Mouse (Mus musculus) T-helper 1 cell (primary cell): ENCODE results near the gene BC049715.

Source experiments
- in situ Hi-C: fragments of 300-600 bp; cut with MboI, MseI; formaldehyde crosslinking; loops from one replicate; pipeline ENCODE4 v1.15.1; 2025; ENCODE audit warnings: high pct_unique_total_duplicates

The BC049715 gene

GRCm38 (mm10) chr6:136808631-136809046 is 18.8 kb upstream of the BC049715 start:
- in situ Hi-C loops: no loop called here

- in situ Hi-C loops: no loop called here
These were observed 18.3 kb upstream of the BC049715 start for GRCm38 (mm10) chr6:136809077-136809476.

GRCm38 (mm10) chr6:136809673-136810072 is 17.8 kb upstream of the BC049715 start:
- in situ Hi-C loops: loop anchor here (5.0 kb wide), 1 partner anchor 938 kb away; no protein-coding TSS in a partner anchor

GRCm38 (mm10) chr6:136811196-136811595 is 16.2 kb upstream of the BC049715 start:
- in situ Hi-C loops: loop anchor here (5.0 kb wide), 1 partner anchor 936 kb away; no protein-coding TSS in a partner anchor

GRCm38 (mm10) chr6:136813117-136813516 is 14.3 kb upstream of the BC049715 start:
- in situ Hi-C loops: loop anchor here (5.0 kb wide), 1 partner anchor 934 kb away; no protein-coding TSS in a partner anchor

GRCm38 (mm10) chr6:136815381-136815780 is 12.0 kb upstream of the BC049715 start:
- in situ Hi-C loops: no loop called here

GRCm38 (mm10) chr6:136816826-136817225 is 10.6 kb upstream of the BC049715 start:
- in situ Hi-C loops: no loop called here

GRCm38 (mm10) chr6:136817549-136817948 is 9.9 kb upstream of the BC049715 start:
- in situ Hi-C loops: no loop called here

- in situ Hi-C loops: no loop called here
These were observed 7.0 kb upstream of the BC049715 start for GRCm38 (mm10) chr6:136820381-136820780.

GRCm38 (mm10) chr6:136821086-136821485 is 6.3 kb upstream of the BC049715 start:
- in situ Hi-C loops: no loop called here

- in situ Hi-C loops: no loop called here
These were observed 2.4 kb upstream of the BC049715 start for GRCm38 (mm10) chr6:136824987-136825386.

GRCm38 (mm10) chr6:136827116-136827515 is 310 bp upstream of the BC049715 start:
- in situ Hi-C loops: no loop called here

GRCm38 (mm10) chr6:136827881-136828561 is 595 bp downstream of the BC049715 start, which contains the start of gene Wbp11:
Gene Wbp11 (minus strand): TSS chr6:136828233.
- in situ Hi-C loops: no loop called here

- in situ Hi-C loops: no loop called here
These were observed 1.3 kb downstream of the BC049715 start for GRCm38 (mm10) chr6:136828681-136829080.

GRCm38 (mm10) chr6:136831712-136832111 is 4.3 kb downstream of the BC049715 start:
- in situ Hi-C loops: no loop called here

- in situ Hi-C loops: no loop called here
These were observed 7.9 kb downstream of the BC049715 start, which contains the start of gene Smco3 for GRCm38 (mm10) chr6:136835352-136835751. Gene Smco3 (minus strand): TSS chr6:136835452.

- in situ Hi-C loops: no loop called here
These were observed 9.9 kb downstream of the BC049715 start for GRCm38 (mm10) chr6:136837323-136837722.

- in situ Hi-C loops: loop anchor here (5.0 to 10.0 kb wide), 2 partner anchors 67 to 140 kb away; no protein-coding TSS in a partner anchor
These were observed 17.5 kb downstream of the BC049715 start for GRCm38 (mm10) chr6:136844903-136845302.

- in situ Hi-C loops: loop anchor here (5.0 to 10.0 kb wide), 2 partner anchors 66 to 139 kb away; no protein-coding TSS in a partner anchor
These were observed 18.5 kb downstream of the BC049715 start for GRCm38 (mm10) chr6:136845706-136846480.

GRCm38 (mm10) chr6:136847267-136847666 is 19.8 kb downstream of the BC049715 start:
- in situ Hi-C loops: loop anchor here (5.0 to 10.0 kb wide), 2 partner anchors 65 to 138 kb away; no protein-coding TSS in a partner anchor

GRCm38 (mm10) chr6:136847790-136848189 is 20.4 kb downstream of the BC049715 start:
- in situ Hi-C loops: loop anchor here (5.0 to 10.0 kb wide), 2 partner anchors 65 to 137 kb away; no protein-coding TSS in a partner anchor

GRCm38 (mm10) chr6:136848399-136848798 is 21.0 kb downstream of the BC049715 start:
- in situ Hi-C loops: loop anchor here (5.0 to 10.0 kb wide), 2 partner anchors 64 to 136 kb away; no protein-coding TSS in a partner anchor
